Mouse (Mus musculus): ENCODE results near the gene Tbrg4. TPM values are rescaled to one million over a fixed set of nuclear protein-coding genes. Genes with fewer than 3 reads are reported as not detected.

Gene Tbrg4
- polyA plus RNA-seq, 1 experiment = 86.0 TPM

- DNase-seq (ENCODE audit: low read depth) = peak; percentile 64
- TF ChIP-seq CTCF (IDR thresholded peaks at IDR 0.05; ENCODE audit: borderline replicate concordance, extremely low read depth, insufficient read depth, insufficient read length) (peak; percentile 39; the same call in 1 of the 2 replicates), POLR2A (IDR thresholded peaks at IDR 0.05; ENCODE audit: borderline replicate concordance, extremely low read depth, insufficient read depth, insufficient read length, poor library complexity, severe bottlenecking) (no peak)
These were observed 57.1 kb downstream of the Tbrg4 start for GRCm38 (mm10) chr11:6568584-6569409.

GRCm38 (mm10) chr11:6567951-6568350, 57.9 kb downstream of the Tbrg4 start:
- peak; percentile 17 for DNase-seq (ENCODE audit: low read depth)
- no peak for TF ChIP-seq CTCF (IDR thresholded peaks at IDR 0.05; ENCODE audit: borderline replicate concordance, extremely low read depth, insufficient read depth, insufficient read length)
- TF ChIP-seq POLR2A (IDR thresholded peaks at IDR 0.05; ENCODE audit: borderline replicate concordance, extremely low read depth, insufficient read depth, insufficient read length, poor library complexity, severe bottlenecking) = no peak

DNA sequence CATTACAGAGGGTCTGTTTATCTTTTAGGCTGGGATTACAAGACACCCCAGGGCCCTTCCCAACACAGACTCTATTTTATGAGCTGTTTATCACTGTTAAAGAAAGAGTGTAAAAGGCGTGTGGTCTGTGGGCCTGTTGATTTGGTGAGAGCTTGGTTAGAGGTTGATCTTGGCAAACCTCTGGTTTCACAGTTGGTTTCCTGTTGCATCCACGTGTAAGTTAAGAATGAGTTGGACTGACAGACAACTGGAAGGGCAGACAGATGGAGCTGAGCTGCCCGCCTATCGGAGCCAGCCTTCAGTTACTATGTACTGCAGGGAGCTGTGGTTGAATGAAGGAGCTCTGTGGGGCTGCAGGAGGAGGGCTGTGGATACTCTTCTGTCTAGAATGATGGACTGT, 59.4 kb downstream of the Tbrg4 start:
- no peak for DNase-seq (ENCODE audit: low read depth)
- TF ChIP-seq CTCF (IDR thresholded peaks at IDR 0.05; ENCODE audit: borderline replicate concordance, extremely low read depth, insufficient read depth, insufficient read length) (no peak), POLR2A (IDR thresholded peaks at IDR 0.05; ENCODE audit: borderline replicate concordance, extremely low read depth, insufficient read depth, insufficient read length, poor library complexity, severe bottlenecking) (no peak)

Other genes starting within 250 kb of the Tbrg4 start
- gene Zmiz2, start 237.0 kb downstream of the Tbrg4 start, polyA plus RNA-seq (2012; rRNA removed) = 65.3 and 153 TPM in 2 replicates
- 2,174 and 2,845 TPM in 2 replicates for gene Ppia, start 210.6 kb downstream of the Tbrg4 start, polyA plus RNA-seq (2012; rRNA removed)
- 207 and 320 TPM in 2 replicates for gene H2afv, start 181.6 kb downstream of the Tbrg4 start, polyA plus RNA-seq (2012; rRNA removed)
- gene Purb, start 150.2 kb downstream of the Tbrg4 start, polyA plus RNA-seq (2012; rRNA removed) = 8.8 and 12.8 TPM in 2 replicates
- 0.56 and 0.79 TPM in 2 replicates for gene Myo1g, start 105.1 kb downstream of the Tbrg4 start, polyA plus RNA-seq (2012; rRNA removed)
- gene Ccm2, start 79.2 kb downstream of the Tbrg4 start, polyA plus RNA-seq (2012; rRNA removed) = 91.9 and 113 TPM in 2 replicates
- gene Nacad, start 20.0 kb downstream of the Tbrg4 start, polyA plus RNA-seq (2012; rRNA removed) = 92.6 and 134 TPM in 2 replicates
- not detected in 2 replicates for gene Wap, start 12.6 kb upstream of the Tbrg4 start, polyA plus RNA-seq (2012; rRNA removed)
- gene Ramp3, start 32.5 kb upstream of the Tbrg4 start, polyA plus RNA-seq (2012; rRNA removed) = 8.6 and 12.1 TPM in 2 replicates
- gene Gm11983, start 211.6 kb upstream of the Tbrg4 start, polyA plus RNA-seq (2012; rRNA removed) = not detected in 2 replicates

Measured in brain, embryonic 14.5 days (tissue).